Mouse (Mus musculus) heart, postnatal 25 days (tissue): ENCODE data around the gene Akap2. TPM values are rescaled to one million over a fixed set of nuclear protein-coding genes. Genes with fewer than 3 reads are reported as not detected.
A peak's percentile ranks its signal among the peaks of the same experiment; 100 is the strongest.

Experiments used
- DNase-seq: peaks from one replicate; pipeline ENCODE4 v3.0.0; 2022; ENCODE audit warnings: low spot score
- intact Hi-C: fragments of 180-260 bp; cut with DNase I; formaldehyde crosslinking; loops from one replicate; pipeline ENCODE4 v1.15.1; 2025
- total RNA-seq, 2 experiments: library from RNA; stranded (reverse); gene quantifications; 2 replicates each; pipeline ENCODE4 v1.2.3; 2021

The Akap2 gene
- total RNA-seq, 2 experiments from 2014 or later = 84.4 to 96.1 TPM

GRCm38 (mm10) chr4:57847676-57848075, 130.2 kb downstream of the Akap2 start:
- DNase-seq = no peak
- intact Hi-C loops = loop anchor here (2.0 to 5.0 kb wide), 4 partner anchors 13 to 65 kb away; no protein-coding TSS in a partner anchor

DNA sequence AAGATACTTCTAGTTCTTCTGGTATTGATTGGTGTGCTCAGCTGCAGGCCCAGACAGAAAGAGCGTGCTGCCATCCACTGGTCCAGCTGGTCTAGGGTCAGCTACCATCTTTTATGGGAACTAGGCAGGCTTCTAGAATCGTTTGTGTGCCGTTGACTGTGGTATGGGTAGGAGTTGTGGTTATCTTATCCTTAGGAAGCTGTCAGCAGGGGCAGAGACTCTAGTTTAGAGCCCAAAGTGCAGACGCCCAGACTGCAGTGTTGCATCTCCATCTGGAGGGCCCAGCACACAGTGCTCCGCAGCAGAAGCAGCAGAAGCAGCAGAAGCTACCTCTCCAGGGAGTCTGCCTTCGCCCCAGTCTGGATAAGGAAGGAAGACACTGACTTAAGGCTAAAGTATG, 132.0 kb downstream of the Akap2 start:
- no peak for DNase-seq
- intact Hi-C loops = loop anchor here (5.0 kb wide), 2 partner anchors 33 to 37 kb away; no protein-coding TSS in a partner anchor

GRCm38 (mm10) chr4:57851731-57852130, 134.3 kb downstream of the Akap2 start:
- intact Hi-C loops = no loop called here

GRCm38 (mm10) chr4:57852461-57853040, 135.1 kb downstream of the Akap2 start:
- intact Hi-C loops = no loop called here
- DNase-seq = no peak

More at GRCm38 (mm10) chr4:57851731-57852130, 134.3 kb downstream of the Akap2 start:
- no peak for DNase-seq

DNA sequence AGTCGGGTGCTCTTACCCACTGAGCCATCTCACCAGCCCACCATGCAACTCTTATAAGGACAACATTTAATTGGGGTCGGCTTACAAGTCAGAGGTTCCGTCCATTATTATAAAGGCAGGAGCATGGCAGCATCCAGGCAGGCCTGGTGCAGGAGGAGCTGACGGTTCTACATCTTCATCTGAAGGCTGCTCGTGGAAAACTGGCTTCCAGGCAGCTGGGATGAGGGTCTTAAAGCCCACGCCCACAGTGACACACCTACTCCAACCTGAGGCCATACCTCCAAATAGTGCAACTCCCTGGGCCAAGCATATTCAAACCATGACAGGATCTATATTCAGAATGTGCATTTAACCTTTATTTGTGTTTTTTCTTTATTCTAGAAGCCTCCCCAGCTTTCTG, 136.7 kb downstream of the Akap2 start:
- DNase-seq = no peak
- intact Hi-C loops = no loop called here

- no peak for DNase-seq
Measured at GRCm38 (mm10) chr4:57855281-57855941, 138.0 kb downstream of the Akap2 start.

DNA sequence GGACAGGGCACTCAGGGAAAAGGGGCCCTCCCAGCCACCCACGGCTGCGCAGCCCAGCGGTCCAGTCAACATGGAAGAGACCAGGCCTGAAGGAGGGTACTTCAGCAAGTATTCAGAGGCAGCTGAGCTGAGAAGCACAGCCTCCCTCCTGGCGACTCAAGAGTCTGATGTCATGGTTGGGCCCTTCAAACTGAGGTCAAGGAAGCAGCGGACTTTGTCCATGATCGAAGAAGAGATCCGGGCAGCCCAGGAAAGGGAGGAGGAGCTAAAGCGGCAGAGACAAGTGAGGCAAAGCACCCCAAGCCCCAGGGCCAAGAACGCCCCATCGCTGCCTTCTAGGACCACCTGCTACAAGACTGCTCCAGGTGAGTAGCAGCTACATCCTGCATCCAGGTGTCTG, 139.2 kb downstream of the Akap2 start:
- DNase-seq = no peak
- intact Hi-C loops = loop anchor here (5.0 kb wide), 1 partner anchor 184 kb away; no protein-coding TSS in a partner anchor

More at GRCm38 (mm10) chr4:57855281-57855941, 138.0 kb downstream of the Akap2 start:
- intact Hi-C loops = loop anchor here (5.0 kb wide), 1 partner anchor 183 kb away; no protein-coding TSS in a partner anchor

DNA sequence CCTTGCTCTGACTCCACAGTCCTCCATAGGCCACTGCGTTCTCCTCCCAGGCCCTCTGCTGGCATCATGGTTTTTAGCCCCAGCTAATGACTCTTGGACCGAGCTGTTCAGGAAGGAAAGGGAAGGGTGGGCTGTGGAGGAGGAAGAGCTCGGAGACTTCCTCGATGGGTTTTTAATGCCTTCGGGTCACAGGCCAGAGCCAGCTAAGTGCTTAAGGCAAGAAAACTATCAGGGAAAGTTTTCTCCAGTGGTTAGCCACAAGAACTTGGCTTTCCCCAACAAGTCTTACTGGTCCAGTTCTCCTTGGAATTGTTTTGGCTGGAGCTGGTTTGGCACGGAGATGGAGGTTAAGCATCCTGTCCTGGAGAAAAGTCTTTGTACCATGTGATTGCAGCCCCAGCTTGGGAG, 142.8 kb downstream of the Akap2 start:
- intact Hi-C loops = loop anchor here (2.0 kb wide), 1 partner anchor 13 kb away; no protein-coding TSS in a partner anchor
- DNase-seq = peak; percentile 68

- no peak for DNase-seq
- intact Hi-C loops = loop anchor here (2.0 kb wide), 1 partner anchor 14 kb away; no protein-coding TSS in a partner anchor
Measured at GRCm38 (mm10) chr4:57861166-57861565, 143.7 kb downstream of the Akap2 start.

DNA sequence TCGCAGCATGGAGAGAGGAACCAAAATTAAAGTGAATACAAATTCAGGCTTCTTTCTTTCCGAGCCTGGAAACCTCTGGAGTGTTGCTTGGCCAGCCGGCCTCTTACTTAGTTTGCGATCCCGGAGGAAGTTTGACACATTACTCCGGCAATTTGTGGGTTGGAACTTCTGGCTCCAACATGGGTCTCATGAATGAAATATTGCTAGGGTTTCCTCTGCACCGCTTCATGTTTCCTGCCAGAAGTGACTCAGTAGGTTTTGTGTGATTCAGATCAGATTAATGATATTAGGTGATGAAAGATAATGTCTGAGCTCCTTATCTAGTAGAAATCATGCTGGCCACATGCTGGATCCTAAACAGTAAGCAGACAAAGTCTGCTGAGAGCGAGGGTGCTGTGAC, 144.4 kb downstream of the Akap2 start:
- DNase-seq = no peak
- intact Hi-C loops = loop anchor here (2.0 kb wide), 1 partner anchor 15 kb away; no protein-coding TSS in a partner anchor

DNA sequence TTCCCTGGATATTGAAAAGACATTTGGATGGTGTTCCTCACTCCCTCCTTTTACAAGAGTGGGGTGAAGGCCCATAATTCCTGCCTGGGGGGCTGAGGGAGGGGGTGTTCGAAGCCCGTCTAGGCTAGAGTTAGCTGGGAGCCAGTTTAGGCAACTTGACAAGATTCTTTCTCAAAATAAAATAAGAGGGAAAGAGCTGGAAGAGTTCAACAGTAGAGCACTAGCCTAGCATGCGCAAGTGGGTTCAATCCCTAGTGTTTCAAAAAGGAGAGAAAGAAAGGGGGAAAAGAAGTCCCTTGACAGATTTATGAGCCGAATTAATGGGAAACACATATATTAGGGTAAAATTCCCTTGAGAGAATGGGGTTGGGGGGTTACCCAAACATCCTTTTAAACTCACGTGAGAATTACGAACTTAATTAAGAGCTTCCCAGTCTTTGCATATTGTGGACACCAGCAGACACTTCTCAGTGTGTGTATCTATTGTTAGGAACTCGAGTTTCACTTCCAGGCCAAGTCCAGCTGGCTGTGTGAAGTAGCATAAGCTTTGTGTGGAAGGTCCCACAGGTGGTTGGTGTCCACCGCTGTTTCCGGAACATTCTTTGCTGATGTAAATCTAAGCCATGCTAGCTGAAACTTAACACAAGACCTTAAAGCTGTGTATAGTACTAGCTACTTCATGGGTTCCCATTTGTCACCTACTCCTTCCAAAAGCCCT, 145.0 kb downstream of the Akap2 start:
- DNase-seq = no peak
- intact Hi-C loops = no loop called here

DNA sequence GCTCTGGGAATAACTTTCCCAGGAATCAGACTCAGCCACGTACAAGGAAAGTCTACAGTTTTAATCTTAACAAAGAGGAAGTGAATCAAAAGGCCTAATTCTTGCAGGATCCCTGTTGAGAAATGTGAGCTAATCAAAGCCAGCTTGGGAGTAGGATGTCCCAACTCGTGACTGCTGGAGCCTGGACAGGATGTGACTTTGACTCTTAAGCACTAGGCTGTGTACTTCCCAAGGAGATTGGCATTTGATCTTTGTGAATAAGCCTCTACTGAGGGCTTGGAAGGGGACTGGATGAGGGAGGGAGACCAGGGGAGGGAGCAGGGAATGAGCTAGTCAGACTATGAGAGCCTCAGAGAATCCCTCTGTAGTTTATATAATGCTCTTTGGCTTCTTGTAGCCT, 148.6 kb downstream of the Akap2 start:
- intact Hi-C loops = no loop called here
- peak; percentile 63 for DNase-seq

- intact Hi-C loops = no loop called here
- no peak for DNase-seq
Measured at GRCm38 (mm10) chr4:57866990-57867389, 149.5 kb downstream of the Akap2 start.

GRCm38 (mm10) chr4:57867454-57867853, 150.0 kb downstream of the Akap2 start:
- intact Hi-C loops = no loop called here

GRCm38 (mm10) chr4:57879137-57879536, 161.7 kb downstream of the Akap2 start:
- DNase-seq = no peak
- intact Hi-C loops = no loop called here

More at GRCm38 (mm10) chr4:57867454-57867853, 150.0 kb downstream of the Akap2 start:
- DNase-seq = no peak

DNA sequence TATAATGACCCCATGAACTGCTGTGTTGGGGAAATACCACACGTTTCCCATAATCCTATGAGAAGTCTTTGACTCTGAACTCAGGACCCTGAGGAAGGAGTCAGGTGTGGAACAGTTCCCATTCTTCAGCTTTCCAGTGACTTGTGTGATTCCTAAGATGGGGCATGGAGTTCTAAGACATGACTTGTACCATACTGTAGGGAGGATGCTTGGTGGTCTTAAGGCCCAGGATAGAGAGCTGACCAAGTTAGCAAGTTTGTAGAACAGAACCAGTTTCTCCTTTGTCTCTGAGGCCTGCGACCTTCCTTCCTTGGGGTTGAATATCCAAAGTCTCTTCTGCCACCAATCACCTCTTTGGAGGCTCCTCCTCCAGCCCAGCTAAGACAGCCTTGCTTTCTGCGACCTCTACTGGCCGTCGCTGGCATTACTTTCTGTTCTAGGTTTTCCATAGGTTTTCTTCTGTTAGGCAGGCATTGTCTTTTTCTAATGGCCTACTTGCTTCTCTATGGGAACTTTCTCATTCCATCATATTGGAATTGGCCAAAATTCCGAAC, 162.4 kb downstream of the Akap2 start:
- peak; percentile 40 for DNase-seq
- intact Hi-C loops = loop anchor here (2.0 to 5.0 kb wide), 3 partner anchors 33 to 207 kb away; no protein-coding TSS in a partner anchor

- DNase-seq = no peak
- intact Hi-C loops = loop anchor here (5.0 kb wide), 2 partner anchors 36 to 101 kb away; no protein-coding TSS in a partner anchor
Measured at GRCm38 (mm10) chr4:57883520-57884421, 166.3 kb downstream of the Akap2 start.

DNA sequence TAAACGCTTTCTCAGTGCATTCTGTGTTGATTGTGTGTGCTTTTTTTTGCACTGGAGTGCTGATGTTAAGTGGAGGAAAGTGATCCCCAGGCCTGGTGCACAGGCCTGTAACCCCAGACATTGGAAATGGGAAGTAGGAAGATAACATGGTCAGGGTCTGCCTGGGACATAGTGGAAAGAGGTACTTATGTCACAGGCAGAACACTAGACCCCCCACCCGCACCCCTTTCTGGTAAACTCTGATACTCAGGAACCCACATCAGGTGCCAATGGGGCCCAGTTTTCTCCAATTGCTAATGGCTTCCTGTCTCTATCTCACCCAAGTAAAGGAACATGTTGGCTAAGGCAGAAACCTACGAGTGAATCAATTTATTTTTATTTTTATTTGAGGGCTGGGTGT, 167.1 kb downstream of the Akap2 start:
- intact Hi-C loops = loop anchor here (5.0 kb wide), 2 partner anchors 37 to 102 kb away; no protein-coding TSS in a partner anchor
- no peak for DNase-seq

DNA sequence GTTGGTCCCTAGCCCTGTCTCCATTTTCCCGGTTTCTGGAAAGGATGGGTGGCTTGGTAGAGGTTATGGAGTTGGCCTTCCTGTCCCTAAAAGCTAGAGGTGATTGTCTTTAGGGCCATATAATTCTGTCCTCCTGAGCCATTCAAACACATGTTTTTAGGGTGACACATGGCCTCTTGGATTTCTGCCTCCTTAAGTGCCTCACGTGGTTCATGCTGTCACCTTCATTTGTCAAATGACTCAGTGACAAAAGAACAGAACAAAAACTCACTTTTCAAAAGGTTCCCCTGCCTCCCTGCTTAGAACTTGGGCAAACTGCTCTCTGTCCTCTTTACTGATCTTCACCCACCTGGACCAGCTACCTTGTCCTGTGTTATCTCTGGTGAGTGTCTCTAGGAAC, 167.7 kb downstream of the Akap2 start:
- DNase-seq = no peak
- intact Hi-C loops = no loop called here
